Mouse (Mus musculus): Measurements from ENCODE around the gene Pkd1l1. TPM values are rescaled to one million over a fixed set of nuclear protein-coding genes. Genes with fewer than 3 reads are reported as not detected.

Pkd1l1 gene
- 0.04 and 0.13 TPM in 2 replicates for polyA plus RNA-seq (2016; fragmentation: Nextera tagmentation; extraction: Ambion mirVana)

- no peak within 1 kb of the TSS for H3K4me3 ChIP-seq
- H3K36me3 ChIP-seq, result no peaks in the 10 kb centered on the region
- 64% methylated on average over 3 of the region's 3 CpGs for WGBS
- no peak within 1 kb of the TSS for H3K4me2 ChIP-seq (replicated peaks)
- no peak within 1 kb of the TSS for H3K27ac ChIP-seq
- ATAC-seq (ENCODE audit: insufficient number of reproducible peaks, insufficient read depth, low FRiP score, low TSS enrichment), result no peak
- H3K27me3 ChIP-seq, result no peaks in the 10 kb centered on the region
- H3K9ac ChIP-seq, result no peak within 1 kb of the TSS
- no peaks in the 10 kb centered on the region for H3K4me1 ChIP-seq
- no peaks in the 10 kb centered on the region for H3K9me3 ChIP-seq
Observed at GRCm38 (mm10) chr11:8973166-8973565, at the start of gene Pkd1l1. Pkd1l1 (minus strand) TSS chr11:8973266.

GRCm38 (mm10) chr11:9020207-9020606, 47.1 kb upstream of the Pkd1l1 start:
- WGBS, result 90% methylated on average over 5 of the region's 5 CpGs
- H3K36me3 ChIP-seq, result no peaks in the 10 kb centered on the region
- H3K4me2 ChIP-seq (replicated peaks), result no peak overlapping the region
- H3K9ac ChIP-seq, result no peak overlapping the region
- no peak overlapping the region for H3K27ac ChIP-seq
- no peaks in the 10 kb centered on the region for H3K27me3 ChIP-seq
- H3K4me1 ChIP-seq, result no peaks in the 10 kb centered on the region
- no peaks in the 10 kb centered on the region for H3K9me3 ChIP-seq
- ATAC-seq (ENCODE audit: insufficient number of reproducible peaks, insufficient read depth, low FRiP score, low TSS enrichment), result no peak
- no peak overlapping the region for H3K4me3 ChIP-seq

GRCm38 (mm10) chr11:9018491-9019267, 45.6 kb upstream of the Pkd1l1 start:
- no peak overlapping the region for H3K9ac ChIP-seq
- no peaks in the 10 kb centered on the region for H3K9me3 ChIP-seq
- ATAC-seq (ENCODE audit: insufficient number of reproducible peaks, insufficient read depth, low FRiP score, low TSS enrichment), result no peak
- H3K4me3 ChIP-seq, result no peak overlapping the region
- no peaks in the 10 kb centered on the region for H3K27me3 ChIP-seq
- no peaks in the 10 kb centered on the region for H3K36me3 ChIP-seq
- no peaks in the 10 kb centered on the region for H3K4me1 ChIP-seq
- 66% methylated on average over 6 of the region's 6 CpGs for WGBS
- H3K27ac ChIP-seq, result no peak overlapping the region
- H3K4me2 ChIP-seq (replicated peaks), result no peak overlapping the region

GRCm38 (mm10) chr11:9014740-9015139, 41.7 kb upstream of the Pkd1l1 start:
- H3K4me1 ChIP-seq, result peaks cover 5% of the 10 kb centered on the region
- no peaks in the 10 kb centered on the region for H3K36me3 ChIP-seq
- no peaks in the 10 kb centered on the region for H3K9me3 ChIP-seq
- no peak overlapping the region for H3K4me2 ChIP-seq (replicated peaks)
- WGBS, result 93% methylated on average over 3 of the region's 3 CpGs
- H3K9ac ChIP-seq, result no peak overlapping the region
- no peak overlapping the region for H3K4me3 ChIP-seq
- H3K27me3 ChIP-seq, result no peaks in the 10 kb centered on the region
- H3K27ac ChIP-seq, result no peak overlapping the region
- no peak for ATAC-seq (ENCODE audit: insufficient number of reproducible peaks, insufficient read depth, low FRiP score, low TSS enrichment)

- Histone ChIP-seq H3K27ac (peak overlapping the region; percentile 97), H3K9me3 (no peaks in the 10 kb centered on the region), H3K36me3 (peaks cover 7% of the 10 kb centered on the region; the same call in 1 of the 2 replicates), H3K27me3 (no peaks in the 10 kb centered on the region), H3K4me3 (peak overlapping the region; percentile 75), H3K9ac (peak overlapping the region; percentile 82), H3K4me2 (replicated peaks) (peak overlapping the region; percentile 84), H3K4me1 (peaks cover 10% of the 10 kb centered on the region)
- no peak for ATAC-seq (ENCODE audit: insufficient number of reproducible peaks, insufficient read depth, low FRiP score, low TSS enrichment)
- 2% methylated on average over 3 of the region's 3 CpGs for WGBS
Observed at GRCm38 (mm10) chr11:9011348-9011747, 38.3 kb upstream of the Pkd1l1 start.

- under 1% methylated on average over 42 of the region's 43 CpGs for WGBS
- no peaks in the 10 kb centered on the region for H3K27me3 ChIP-seq
- peak within 1 kb of the TSS; percentile 82 for H3K9ac ChIP-seq
- peak; percentile 93 for ATAC-seq (ENCODE audit: insufficient number of reproducible peaks, insufficient read depth, low FRiP score, low TSS enrichment)
- peaks cover 10% of the 10 kb centered on the region for H3K4me1 ChIP-seq
- peak within 1 kb of the TSS; percentile 84 for H3K4me2 ChIP-seq (replicated peaks)
- H3K27ac ChIP-seq, result peak within 1 kb of the TSS; percentile 97
- H3K36me3 ChIP-seq, result peaks cover 10% of the 10 kb centered on the region; the same call in 1 of the 2 replicates
- peak within 1 kb of the TSS; percentile 75 for H3K4me3 ChIP-seq
- no peaks in the 10 kb centered on the region for H3K9me3 ChIP-seq
Observed at GRCm38 (mm10) chr11:9010853-9011339, 37.8 kb upstream of the Pkd1l1 start, which contains the start of gene Hus1. Hus1 (minus strand) TSS chr11:9011191.

GRCm38 (mm10) chr11:9010416-9010815, 37.4 kb upstream of the Pkd1l1 start:
- under 1% methylated on average over 7 of the region's 7 CpGs for WGBS

GRCm38 (mm10) chr11:9008761-9009160, 35.7 kb upstream of the Pkd1l1 start:
- H3K4me3 ChIP-seq, result no peak overlapping the region
- no peak overlapping the region for H3K27ac ChIP-seq
- no peak overlapping the region for H3K9ac ChIP-seq
- H3K36me3 ChIP-seq, result peaks cover 29% of the 10 kb centered on the region
- no peak for ATAC-seq (ENCODE audit: insufficient number of reproducible peaks, insufficient read depth, low FRiP score, low TSS enrichment)
- no peaks in the 10 kb centered on the region for H3K27me3 ChIP-seq
- WGBS, result 96% methylated on average over 5 of the region's 5 CpGs
- H3K4me2 ChIP-seq (replicated peaks), result no peak overlapping the region
- H3K9me3 ChIP-seq, result no peaks in the 10 kb centered on the region
- H3K4me1 ChIP-seq, result peaks cover 10% of the 10 kb centered on the region

More at GRCm38 (mm10) chr11:9010416-9010815, 37.4 kb upstream of the Pkd1l1 start:
- no peaks in the 10 kb centered on the region for H3K9me3 ChIP-seq
- peaks cover 13% of the 10 kb centered on the region for H3K36me3 ChIP-seq
- H3K27me3 ChIP-seq, result no peaks in the 10 kb centered on the region
- peak; percentile 87; the same call in 1 of the 2 replicates for ATAC-seq (ENCODE audit: insufficient number of reproducible peaks, insufficient read depth, low FRiP score, low TSS enrichment)
- peak overlapping the region; percentile 82 for H3K9ac ChIP-seq
- H3K27ac ChIP-seq, result peak overlapping the region; percentile 97
- peaks cover 10% of the 10 kb centered on the region for H3K4me1 ChIP-seq
- peak overlapping the region; percentile 84 for H3K4me2 ChIP-seq (replicated peaks)
- peak overlapping the region; percentile 75 for H3K4me3 ChIP-seq

GRCm38 (mm10) chr11:8988084-8988483, 15.0 kb upstream of the Pkd1l1 start:
- 66% methylated on average over 4 of the region's 4 CpGs for WGBS
- Histone ChIP-seq H3K9me3 (no peaks in the 10 kb centered on the region), H3K4me1 (no peaks in the 10 kb centered on the region), H3K27me3 (no peaks in the 10 kb centered on the region), H3K4me2 (replicated peaks) (no peak overlapping the region), H3K36me3 (peaks cover 23% of the 10 kb centered on the region), H3K4me3 (no peak overlapping the region), H3K9ac (no peak overlapping the region), H3K27ac (no peak overlapping the region)
- no peak for ATAC-seq (ENCODE audit: insufficient number of reproducible peaks, insufficient read depth, low FRiP score, low TSS enrichment)

- Histone ChIP-seq H3K4me3 (no peak overlapping the region), H3K27me3 (no peaks in the 10 kb centered on the region), H3K9me3 (no peaks in the 10 kb centered on the region), H3K4me2 (replicated peaks) (no peak overlapping the region), H3K9ac (no peak overlapping the region), H3K27ac (no peak overlapping the region), H3K4me1 (no peaks in the 10 kb centered on the region), H3K36me3 (peaks cover 5% of the 10 kb centered on the region; the same call in 1 of the 2 replicates)
- no peak for ATAC-seq (ENCODE audit: insufficient number of reproducible peaks, insufficient read depth, low FRiP score, low TSS enrichment)
Observed at GRCm38 (mm10) chr11:8986058-8986457, 13.0 kb upstream of the Pkd1l1 start.

GRCm38 (mm10) chr11:8983237-8983861, 10.3 kb upstream of the Pkd1l1 start:
- no peaks in the 10 kb centered on the region for H3K36me3 ChIP-seq
- H3K27ac ChIP-seq, result no peak overlapping the region
- H3K9ac ChIP-seq, result no peak overlapping the region
- 39% methylated on average over 6 of the region's 6 CpGs for WGBS
- H3K4me1 ChIP-seq, result no peaks in the 10 kb centered on the region
- H3K4me3 ChIP-seq, result no peak overlapping the region
- H3K4me2 ChIP-seq (replicated peaks), result no peak overlapping the region
- no peaks in the 10 kb centered on the region for H3K9me3 ChIP-seq
- ATAC-seq (ENCODE audit: insufficient number of reproducible peaks, insufficient read depth, low FRiP score, low TSS enrichment), result no peak
- H3K27me3 ChIP-seq, result no peaks in the 10 kb centered on the region

- Histone ChIP-seq H3K27me3 (no peaks in the 10 kb centered on the region), H3K27ac (no peak overlapping the region), H3K4me3 (no peak overlapping the region), H3K4me2 (replicated peaks) (no peak overlapping the region), H3K9ac (no peak overlapping the region), H3K36me3 (no peaks in the 10 kb centered on the region), H3K4me1 (no peaks in the 10 kb centered on the region), H3K9me3 (no peaks in the 10 kb centered on the region)
- no peak for ATAC-seq (ENCODE audit: insufficient number of reproducible peaks, insufficient read depth, low FRiP score, low TSS enrichment)
- 86% methylated on average over 4 of the region's 4 CpGs for WGBS
Observed at GRCm38 (mm10) chr11:8978154-8978553, 5.1 kb upstream of the Pkd1l1 start.
